22 mouse cellular contexts compared by ENCODE assay signal in the genomic region with DNA sequence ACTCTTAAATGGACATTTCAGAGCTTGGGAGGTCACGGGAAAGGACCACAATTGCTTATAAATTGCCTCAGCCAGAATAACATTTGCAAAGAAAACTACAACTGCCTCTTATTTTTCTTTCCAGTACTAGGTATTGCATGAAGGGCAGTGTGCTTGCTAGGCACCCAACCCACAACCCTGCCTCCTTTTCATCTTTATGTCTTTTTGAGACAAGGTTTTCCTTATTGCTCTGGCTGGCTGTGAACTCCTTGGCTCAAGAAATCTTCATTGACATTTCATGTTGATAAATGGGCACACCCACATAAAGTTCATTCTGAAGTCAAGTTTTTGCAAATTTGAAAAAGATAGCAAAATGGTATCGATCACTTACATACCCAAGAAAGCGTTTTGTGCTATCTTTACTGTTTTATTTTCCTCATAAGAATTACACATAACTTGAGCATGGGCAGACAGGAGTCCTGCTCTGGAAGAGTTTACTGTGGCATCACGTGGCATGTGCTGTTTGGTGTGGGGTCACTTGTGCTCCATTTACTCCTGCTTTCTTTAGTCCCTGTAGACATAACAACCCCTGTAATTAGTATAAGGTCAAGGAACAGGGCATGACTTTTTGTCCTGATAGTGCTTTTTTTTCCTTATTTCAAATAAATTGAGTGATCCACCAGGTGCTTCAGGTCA.
A peak's percentile ranks its signal among the peaks of the same experiment; 100 is the strongest.
DNase-seq lines count a peak whose midpoint lies in the region; ATAC-seq lines count a peak whose summit lies in the region.
"Had no signal": no experiment of that assay in that cellular context is flagged by ENCODE, and none has a peak within 500 bp of the region (broad histone marks: within the 10 kb centered on the region; RNA-seq: fewer than 3 reads in every experiment).

No protein-coding gene starts in this region.

- no peaks in the 10 kb centered on the region for H3K4me1 ChIP-seq in intestine, embryonic 16.5 days (ENCODE audit: control insufficient read depth, insufficient read depth, low read length)
- H3K4me1 ChIP-seq: forebrain, embryonic 13.5 days; forebrain, embryonic 15.5 days had no signal

- H3K27me3 ChIP-seq in intestine, embryonic 16.5 days (replicated peaks; ENCODE audit: control insufficient read depth, insufficient read depth, low read length), result no peaks in the 10 kb centered on the region
- H3K27me3 ChIP-seq: embryonic facial prominence, embryonic 12.5 days; forebrain, embryonic 13.5 days; forebrain, embryonic 15.5 days had no signal

- no peak overlapping the region for H3K4me3 ChIP-seq in intestine, embryonic 16.5 days (ENCODE audit: low read length)
- H3K4me3 ChIP-seq: embryonic facial prominence, embryonic 10.5 days; embryonic facial prominence, embryonic 12.5 days; forebrain, embryonic 13.5 days; forebrain, embryonic 15.5 days had no signal

- no peak overlapping the region for H3K27ac ChIP-seq in intestine, embryonic 16.5 days (ENCODE audit: low read length)
- H3K27ac ChIP-seq: embryonic facial prominence, embryonic 10.5 days; embryonic facial prominence, embryonic 12.5 days; forebrain, embryonic 13.5 days; forebrain, embryonic 15.5 days had no signal

- H3K9me3 ChIP-seq in intestine, embryonic 16.5 days (ENCODE audit: control insufficient read depth, low read length), result no peaks in the 10 kb centered on the region
- H3K9me3 ChIP-seq: embryonic facial prominence, embryonic 10.5 days; embryonic facial prominence, embryonic 12.5 days; forebrain, embryonic 13.5 days; forebrain, embryonic 15.5 days had no signal

- no peak overlapping the region for H3K9ac ChIP-seq in intestine, embryonic 16.5 days (ENCODE audit: low read depth, low read length)
- H3K9ac ChIP-seq: embryonic facial prominence, embryonic 12.5 days; forebrain, embryonic 13.5 days; forebrain, embryonic 15.5 days; forebrain, postnatal 0 days had no signal

- no peaks in the 10 kb centered on the region for H3K36me3 ChIP-seq in intestine, embryonic 16.5 days (ENCODE audit: control insufficient read depth, insufficient read depth, low read length)
- H3K36me3 ChIP-seq: embryonic facial prominence, embryonic 10.5 days; embryonic facial prominence, embryonic 12.5 days; forebrain, embryonic 15.5 days had no signal

- peak; percentile 94 for ATAC-seq in intestine, embryonic 16.5 days
- ATAC-seq: forebrain, embryonic 13.5 days; forebrain, embryonic 15.5 days; forebrain, postnatal 0 days had no signal

- DNase-seq in embryo, embryonic 10.5 days (ENCODE audit: low spot score), result peak; percentile 5
- DNase-seq in embryo, embryonic 11 days, result no peak
- DNase-seq in 3T3-L1 (ENCODE audit: low read depth, low spot score), result peak; percentile 12
- DNase-seq in large intestine, adult 2 months (ENCODE audit: low read depth, low spot score), result peak; percentile 7
- no peak for DNase-seq in kidney, adult 8-10 months
- DNase-seq in spleen, postnatal 4 days (ENCODE audit: low spot score in 2 of 2), result no peak
- DNase-seq in spleen, postnatal 36 days (ENCODE audit: low spot score in 2 of 2), result no peak
- DNase-seq: adrenal gland, adult 2 months; adrenal gland, postnatal 10 days; adrenal gland, postnatal 25 days; cerebellum, adult 11 months; cerebellum, adult 18-20 months; cerebellum, adult 8-10 months; cerebellum, adult 9-11 months; cerebellum, postnatal 14 days; cerebellum, postnatal 36 days; forebrain, postnatal 0 days had no signal

- 64% methylated on average over 4 of the region's 4 CpGs for WGBS in intestine, embryonic 16.5 days
- 45% methylated on average over 4 of the region's 4 CpGs for WGBS in large intestine, adult 2 months

- no peak overlapping the region for H3K4me2 ChIP-seq in intestine, embryonic 16.5 days (ENCODE audit: low read depth, low read length)
- H3K4me2 ChIP-seq: embryonic facial prominence, embryonic 12.5 days; forebrain, embryonic 13.5 days; forebrain, embryonic 15.5 days had no signal

Comparison
In these comparisons a context has a peak if more than half of its experiments do, and no peak if none do; other contexts are left out.
1. DNase-seq: peak in embryo, embryonic 10.5 days (single experiment), 3T3-L1 (single experiment) and large intestine, adult 2 months (single experiment); none in embryo, embryonic 11 days (single experiment), kidney, adult 8-10 months (0 of 2), spleen, postnatal 4 days (0 of 2) and spleen, postnatal 36 days (0 of 2).